Mouse (Mus musculus) heart, embryonic 13.5 days (tissue): Measurements from ENCODE around the gene Paqr6. TPM values are rescaled to one million over a fixed set of nuclear protein-coding genes. Genes with fewer than 3 reads are reported as not detected.
A peak's percentile ranks its signal among the peaks of the same experiment; 100 is the strongest.

ENCODE experiments used
- ATAC-seq: fragments of 200-750 bp; cut with Nextera tagmentation; 2 replicates; pipeline ENCODE4 v1.8.0; 2017; ENCODE audit warnings: moderate TSS enrichment; ENCODE audit not compliant: insufficient number of reproducible peaks, low FRiP score, low TSS enrichment; ENCODE audit errors: extremely low read depth
- H3K27ac ChIP-seq: fragments of 300-500 bp; sonication (generic); replicated peaks from 2 replicates; pipeline ENCODE4 v1.5.1; 2015; ENCODE audit warnings: moderate library complexity, mild to moderate bottlenecking, inconsistent platforms
- H3K27me3 ChIP-seq: fragments of 300-500 bp; sonication (generic); replicated peaks from 2 replicates; pipeline ENCODE4 v1.6.1; 2015; ENCODE audit warnings: mild to moderate bottlenecking, inconsistent platforms
- H3K36me3 ChIP-seq: fragments of 300-500 bp; sonication (generic); 2 replicates; pipeline ENCODE4 v1.6.1; 2015; ENCODE audit warnings: mild to moderate bottlenecking, inconsistent platforms
- H3K4me1 ChIP-seq: fragments of 300-500 bp; sonication (generic); 2 replicates; pipeline ENCODE4 v1.6.1; 2015; ENCODE audit warnings: inconsistent platforms
- H3K4me2 ChIP-seq: fragments of 300-500 bp; sonication (generic); 2 replicates; pipeline ENCODE4 v1.6.1; 2015; ENCODE audit warnings: inconsistent platforms, mild to moderate bottlenecking, moderate library complexity
- H3K4me3 ChIP-seq: fragments of 300-500 bp; sonication (generic); 2 replicates; pipeline ENCODE4 v1.5.1; 2015; ENCODE audit warnings: moderate library complexity, mild to moderate bottlenecking, inconsistent platforms
- H3K9ac ChIP-seq: fragments of 300-500 bp; sonication (generic); 2 replicates; pipeline ENCODE4 v1.6.1; 2015; ENCODE audit warnings: inconsistent platforms, mild to moderate bottlenecking, moderate library complexity
- H3K9me3 ChIP-seq: fragments of 300-500 bp; sonication (generic); 2 replicates; pipeline ENCODE4 v1.6.1; 2016; ENCODE audit warnings: inconsistent platforms
- whole genome bisulfite sequencing: fragments of 180-500 bp; shearing (Covaris S2); methylation state at CpG from one replicate; pipeline ENCODE4 v1.1.7; 2015; ENCODE audit warnings: mixed read lengths; 5-methylcytosine and 5-hydroxymethylcytosine counted together
- polyA plus RNA-seq: library from polyadenylated mRNA; unstranded; fragments of >200 nt; fragmentation: Nextera tagmentation; extraction: Ambion mirVana; gene quantifications from 2 replicates; pipeline ENCODE4 v1.2.1, GENCODE M21; 2015

Gene Paqr6
- polyA plus RNA-seq, 1 experiment from 2014 or later: 3.8 TPM

DNA sequence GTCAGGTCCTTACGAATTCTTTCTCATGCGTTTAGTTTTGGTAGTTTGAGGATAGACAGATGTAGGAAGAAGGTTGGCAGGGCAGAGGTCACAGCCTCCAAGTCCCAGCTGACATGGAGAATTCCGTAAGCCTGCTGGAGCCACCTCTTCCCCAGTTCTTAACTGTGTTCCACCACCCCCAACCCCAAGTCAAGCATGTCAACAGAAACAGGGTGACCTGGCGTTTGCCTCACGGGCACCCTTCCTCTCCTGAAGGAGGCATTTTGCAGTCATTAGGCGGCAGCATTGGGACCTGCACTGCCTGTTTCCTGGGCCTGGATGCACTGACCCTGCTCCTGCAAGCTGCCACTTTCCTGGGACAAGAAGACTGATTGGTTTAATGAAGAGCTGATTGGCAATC is 53.6 kb downstream of the Paqr6 start:
- H3K36me3 ChIP-seq: peaks cover 83% of the 10 kb centered on the region
- no peak overlapping the region for H3K27ac ChIP-seq
- H3K4me1 ChIP-seq: peaks cover 15% of the 10 kb centered on the region
- H3K27me3 ChIP-seq: no peaks in the 10 kb centered on the region
- no peak overlapping the region for H3K4me2 ChIP-seq
- WGBS: 82% methylated on average over 6 of the region's 6 CpGs
- no peak for ATAC-seq
- H3K9ac ChIP-seq: 0 out of 2 replicates have a peak overlapping the region, but pooled peaks have one; percentile 14
- H3K9me3 ChIP-seq: no peaks in the 10 kb centered on the region
- H3K4me3 ChIP-seq: no peak overlapping the region

Other genes with a start within 250 kb of the Paqr6 start
- 35.5 and 37.1 TPM in 2 replicates for gene Mef2d, start 222.2 kb upstream of the Paqr6 start, polyA plus RNA-seq
- gene Rhbg, start 109.9 kb upstream of the Paqr6 start, polyA plus RNA-seq: 0.13 and 0.76 TPM in 2 replicates
- 0.79 TPM in 1 of 2 replicates, not detected in the other for gene Gm38392, start 77.4 kb upstream of the Paqr6 start, polyA plus RNA-seq
- 13.7 and 14.9 TPM in 2 replicates for gene Tsacc, start 67.6 kb upstream of the Paqr6 start, polyA plus RNA-seq
- 400 and 448 TPM in 2 replicates for gene Cct3, start 67.5 kb upstream of the Paqr6 start, polyA plus RNA-seq
- gene Glmp, start 39.6 kb upstream of the Paqr6 start, polyA plus RNA-seq: 160 and 173 TPM in 2 replicates
- 1.6 TPM in 2 replicates for gene Tmem79, start 28.4 kb upstream of the Paqr6 start, polyA plus RNA-seq
- gene Smg5, start 28.3 kb upstream of the Paqr6 start, polyA plus RNA-seq: 43.9 and 44.2 TPM in 2 replicates
- gene Bglap3, start 8.2 kb downstream of the Paqr6 start, polyA plus RNA-seq: not detected in 2 replicates
- not detected in 2 replicates for gene Bglap2, start 14.1 kb downstream of the Paqr6 start, polyA plus RNA-seq
- gene Bglap, start 19.9 kb downstream of the Paqr6 start, polyA plus RNA-seq: not detected in 2 replicates
- gene Pmf1, start 45.7 kb downstream of the Paqr6 start, polyA plus RNA-seq: 110 and 112 TPM in 2 replicates
- 12.0 and 12.5 TPM in 2 replicates for gene Slc25a44, start 60.6 kb downstream of the Paqr6 start, polyA plus RNA-seq
- 1.3 and 1.7 TPM in 2 replicates for gene Sema4a, start 96.6 kb downstream of the Paqr6 start, polyA plus RNA-seq
- gene Lmna, start 145.4 kb downstream of the Paqr6 start, polyA plus RNA-seq: 86.7 and 97.1 TPM in 2 replicates
- gene Mex3a, start 167.8 kb downstream of the Paqr6 start, polyA plus RNA-seq: 9.9 and 10.1 TPM in 2 replicates
- 1.1 and 1.5 TPM in 2 replicates for gene Rab25, start 183.7 kb downstream of the Paqr6 start, polyA plus RNA-seq
- 131 and 150 TPM in 2 replicates for gene Lamtor2, start 188.5 kb downstream of the Paqr6 start, polyA plus RNA-seq
- 33.1 and 34.1 TPM in 2 replicates for gene Ubqln4, start 189.2 kb downstream of the Paqr6 start, polyA plus RNA-seq
- 173 and 202 TPM in 2 replicates for gene Ssr2, start 211.3 kb downstream of the Paqr6 start, polyA plus RNA-seq
- gene Arhgef2, start 241.4 kb downstream of the Paqr6 start, polyA plus RNA-seq: 73.1 and 73.4 TPM in 2 replicates